Comparison of ENCODE assay signal across 34 mouse cellular contexts in the genomic region with DNA sequence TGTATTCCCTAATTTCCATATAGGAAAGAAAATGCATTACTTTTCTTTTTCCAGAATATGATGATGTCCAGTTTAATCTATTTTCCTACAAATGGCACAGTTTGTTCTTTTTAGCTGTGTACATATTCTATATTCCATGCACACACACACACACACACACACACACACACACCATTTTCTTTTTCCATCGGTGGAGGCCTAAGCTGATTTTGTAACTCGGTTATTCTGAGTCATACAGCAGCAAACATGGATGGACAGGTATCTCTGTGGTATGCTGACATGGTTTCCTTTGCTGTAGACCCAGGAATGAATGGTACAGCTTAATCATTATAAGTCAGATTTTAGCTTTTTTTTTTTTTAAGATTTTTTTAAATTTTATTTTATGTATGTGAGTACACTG.
"Had no signal": no experiment of that assay in that cellular context is flagged by ENCODE, and none has a peak within 500 bp of the region (broad histone marks: within the 10 kb centered on the region; RNA-seq: fewer than 3 reads in every experiment).

No protein-coding gene starts in this region.

- ATAC-seq: hindbrain, embryonic 16.5 days; hindbrain, postnatal 0 days; inflammation-experienced regulatory T-cells, adult 6 months; intestine, embryonic 15.5 days; intestine, embryonic 16.5 days had no signal

- H3K4me3 ChIP-seq: heart, embryonic 10.5 days; heart, embryonic 12.5 days; heart, embryonic 13.5 days; heart, embryonic 15.5 days; hindbrain, embryonic 10.5 days; hindbrain, embryonic 12.5 days; hindbrain, embryonic 13.5 days; hindbrain, embryonic 15.5 days; intestine, embryonic 15.5 days; kidney, embryonic 15.5 days; layer of hippocampus, adult 2 months; left cerebral cortex, adult 2 months had no signal

- H3K4me1 ChIP-seq: hindbrain, embryonic 12.5 days; hindbrain, embryonic 15.5 days had no signal

- H3K9me3 ChIP-seq: heart, embryonic 10.5 days; heart, embryonic 12.5 days; heart, embryonic 13.5 days; heart, embryonic 15.5 days; hindbrain, embryonic 10.5 days; hindbrain, embryonic 12.5 days; hindbrain, embryonic 13.5 days; hindbrain, embryonic 15.5 days; intestine, embryonic 15.5 days; kidney, embryonic 15.5 days had no signal

- H3K27me3 ChIP-seq: heart, embryonic 12.5 days; heart, embryonic 13.5 days; heart, embryonic 15.5 days; hindbrain, embryonic 12.5 days; hindbrain, embryonic 13.5 days; hindbrain, embryonic 15.5 days; intestine, embryonic 15.5 days; kidney, embryonic 15.5 days had no signal

- H3K36me3 ChIP-seq: heart, embryonic 10.5 days; heart, embryonic 12.5 days; heart, embryonic 13.5 days; heart, embryonic 15.5 days; hindbrain, embryonic 10.5 days; hindbrain, embryonic 12.5 days; hindbrain, embryonic 13.5 days; hindbrain, embryonic 15.5 days; intestine, embryonic 15.5 days; kidney, embryonic 15.5 days had no signal

- H3K9ac ChIP-seq: heart, embryonic 12.5 days; heart, embryonic 13.5 days; heart, embryonic 15.5 days; hindbrain, embryonic 12.5 days; hindbrain, embryonic 13.5 days; hindbrain, embryonic 14.5 days; hindbrain, embryonic 15.5 days; intestine, embryonic 15.5 days; kidney, embryonic 15.5 days had no signal

- DNase-seq: heart, postnatal 10 days; heart, postnatal 14 days; heart, postnatal 36 days; heart, postnatal 4 days; kidney, adult 11 months; kidney, adult 18-20 months; kidney, adult 2 months; kidney, adult 8-10 months; kidney, adult 9 months; kidney, postnatal 10 days; kidney, postnatal 14 days; kidney, postnatal 25 days; kidney, postnatal 36 days; kidney, postnatal 4 days; layer of hippocampus, adult 9-11 months; layer of hippocampus, postnatal 36 days had no signal

- H3K4me2 ChIP-seq: heart, embryonic 11.5 days; heart, embryonic 12.5 days; heart, embryonic 13.5 days; heart, embryonic 15.5 days; hindbrain, embryonic 12.5 days; hindbrain, embryonic 13.5 days; hindbrain, embryonic 14.5 days; hindbrain, embryonic 15.5 days; intestine, embryonic 15.5 days; kidney, embryonic 15.5 days had no signal

- H3K27ac ChIP-seq: heart, embryonic 10.5 days; heart, embryonic 13.5 days; heart, embryonic 15.5 days; hindbrain, embryonic 10.5 days; hindbrain, embryonic 12.5 days; hindbrain, embryonic 13.5 days; hindbrain, embryonic 14.5 days; hindbrain, embryonic 15.5 days; hindbrain, postnatal 0 days; intestine, embryonic 15.5 days; layer of hippocampus, adult 2 months; left cerebral cortex, adult 2 months had no signal
